Mouse (Mus musculus) embryo, embryonic 10 days (tissue): ENCODE measurements around the gene Trabd2b.

Experiments used
- DNase-seq: peaks from one replicate; pipeline ENCODE4 v3.0.0-alpha.2; 2015; ENCODE audit warnings: low spot score

Gene Trabd2b

DNA sequence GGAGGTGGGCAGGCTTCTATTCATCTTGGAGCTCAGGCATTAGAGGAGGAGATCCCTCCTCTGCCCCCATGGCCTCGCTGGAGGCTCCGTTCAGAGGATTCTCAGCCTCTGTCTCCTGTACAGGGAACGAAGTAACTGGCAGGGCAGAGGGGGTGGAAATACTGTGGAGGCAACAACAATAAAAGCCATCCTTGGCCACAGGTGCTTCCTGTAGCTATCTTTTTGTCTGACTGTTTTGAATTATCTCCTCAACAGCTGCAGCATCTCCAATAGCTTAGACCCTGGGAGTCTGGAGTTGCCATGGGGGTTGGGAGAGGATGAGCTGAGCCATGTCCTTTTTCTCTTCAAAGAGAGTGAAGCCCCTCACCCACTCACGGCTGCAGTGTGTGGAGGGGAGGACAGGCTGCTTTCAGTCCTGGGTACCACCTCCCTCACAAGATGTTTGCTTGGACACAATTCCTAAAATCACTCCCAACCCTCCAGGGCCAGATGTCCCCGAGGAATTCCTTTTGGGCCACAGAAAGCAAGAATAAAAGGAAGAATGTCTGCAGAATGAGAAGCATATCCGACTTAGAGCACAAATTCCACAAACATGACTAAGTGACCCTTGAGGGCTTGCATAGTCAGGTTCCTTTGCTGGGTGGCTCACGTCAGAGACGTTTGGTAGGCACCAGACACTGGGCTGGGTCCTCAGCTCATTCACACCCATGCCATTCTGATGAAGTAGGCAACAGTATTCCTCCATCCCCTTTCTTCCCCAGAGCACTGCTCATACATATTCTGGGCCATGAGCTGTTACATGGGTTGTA is 194.9 kb downstream of the Trabd2b start:
- no peak for DNase-seq

DNA sequence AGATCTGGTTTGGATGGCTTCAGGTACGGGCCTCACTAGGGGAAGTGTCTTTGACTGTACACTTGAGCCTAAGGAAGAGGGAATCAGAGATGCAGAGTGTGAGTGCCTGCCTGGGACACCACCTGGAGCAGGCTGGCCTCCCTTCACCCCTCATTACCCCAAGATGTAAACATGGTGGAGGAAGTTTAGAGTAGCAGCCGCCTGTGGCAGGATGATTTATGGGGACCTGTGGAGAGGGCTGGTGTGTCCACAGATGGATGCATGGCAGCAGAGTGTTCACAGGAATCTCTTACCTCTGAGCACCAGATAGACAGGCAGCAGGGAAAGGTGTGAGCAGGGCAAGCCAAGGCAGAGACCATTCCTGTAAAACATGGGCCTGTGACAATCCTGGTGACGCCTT is 199.1 kb downstream of the Trabd2b start:
- DNase-seq = peak; percentile 22

DNA sequence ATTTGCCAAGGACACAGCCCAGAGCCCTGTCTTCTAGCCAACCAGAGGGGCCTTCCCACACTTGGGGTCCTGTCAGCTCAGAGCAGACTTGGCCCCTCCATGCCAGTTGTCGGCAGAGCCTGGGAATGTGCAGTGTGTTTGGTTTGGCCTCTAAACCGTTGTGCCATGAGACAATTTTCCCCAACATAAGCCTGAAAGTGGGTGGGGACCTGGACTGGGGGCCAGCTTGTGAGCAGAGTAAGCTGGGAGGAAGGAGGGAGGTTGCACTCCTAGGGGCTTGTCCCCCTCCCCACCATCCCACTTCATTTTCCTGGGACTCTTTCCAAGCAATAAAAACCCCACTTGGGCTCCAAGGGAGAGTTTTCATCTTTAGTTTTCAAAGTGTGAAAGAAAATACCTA is 201.3 kb downstream of the Trabd2b start:
- no peak for DNase-seq

DNA sequence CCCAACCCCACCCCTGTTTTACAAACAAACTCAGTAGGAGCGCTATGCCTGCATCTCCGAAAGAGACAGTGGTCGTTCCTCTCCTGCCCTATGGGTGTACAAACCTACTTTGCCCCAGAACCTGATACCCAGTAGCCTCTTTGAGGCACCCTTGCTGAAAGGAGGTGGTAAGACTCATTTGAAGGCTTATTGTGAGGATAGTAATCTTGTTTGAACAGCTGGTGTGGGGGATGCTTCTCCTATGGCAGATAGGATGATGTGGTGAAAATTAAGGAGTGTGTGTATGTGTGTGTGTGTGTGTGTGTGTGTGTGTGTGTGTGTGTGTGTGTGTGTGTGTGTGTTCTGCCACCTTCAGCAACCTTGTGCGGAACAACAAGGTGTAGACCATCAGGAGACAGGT is 202.8 kb downstream of the Trabd2b start:
- no peak for DNase-seq

DNA sequence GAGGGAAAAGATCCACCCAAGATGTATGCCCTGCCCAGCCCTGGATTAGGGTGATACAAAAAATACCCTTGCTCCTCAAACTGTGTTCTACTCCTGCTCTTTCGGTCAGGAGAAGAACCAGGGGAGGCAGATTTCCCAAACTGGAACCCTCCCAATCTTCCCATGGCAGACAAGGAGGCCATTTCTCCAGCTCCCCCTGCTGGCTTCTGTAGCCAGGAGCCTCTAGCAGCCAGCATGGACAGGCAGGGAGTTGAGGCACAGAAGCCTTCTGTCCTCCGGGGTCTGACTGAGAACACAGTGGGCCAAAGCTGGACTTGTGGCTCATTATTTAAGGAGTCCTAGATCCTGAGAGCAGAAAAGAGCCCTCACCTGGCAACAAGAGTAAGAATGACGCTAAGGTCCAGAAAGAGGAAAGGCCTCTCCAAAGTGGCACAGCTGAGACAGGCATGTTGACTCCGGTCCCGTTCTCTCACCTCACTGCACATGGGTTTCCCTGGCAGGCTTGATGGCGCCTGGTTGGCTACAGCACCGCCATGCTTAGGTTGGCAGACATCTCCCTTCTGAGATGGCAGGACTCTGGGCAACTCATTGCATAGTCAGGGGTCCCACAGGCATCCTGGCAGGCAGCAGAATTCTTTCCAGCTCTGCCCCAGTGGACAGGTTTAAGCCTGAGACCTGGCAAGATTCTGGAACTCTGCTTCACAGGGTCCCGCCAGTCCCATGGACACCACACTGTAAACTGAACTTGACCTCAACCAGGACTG is 204.8 kb downstream of the Trabd2b start:
- DNase-seq = peak; percentile 38

DNA sequence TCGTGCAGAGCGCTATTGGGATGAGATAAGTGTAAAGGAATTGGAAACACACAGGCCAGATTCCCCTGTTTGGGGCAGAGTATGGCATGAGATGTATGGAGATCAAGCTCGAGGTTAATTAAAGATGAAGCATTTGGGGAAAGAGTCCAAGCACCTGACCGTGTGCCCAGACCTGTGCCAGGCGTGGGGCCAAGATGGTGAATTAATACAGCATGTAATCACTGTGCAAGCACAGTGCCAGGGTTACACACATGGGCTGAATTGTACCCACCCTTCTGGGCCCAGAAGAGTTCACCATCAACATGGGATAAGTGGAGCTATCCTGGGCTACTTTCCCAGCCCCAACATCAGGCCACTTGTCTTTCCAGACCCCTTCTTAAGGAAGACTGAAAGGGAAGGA is 205.5 kb downstream of the Trabd2b start:
- DNase-seq = no peak

DNA sequence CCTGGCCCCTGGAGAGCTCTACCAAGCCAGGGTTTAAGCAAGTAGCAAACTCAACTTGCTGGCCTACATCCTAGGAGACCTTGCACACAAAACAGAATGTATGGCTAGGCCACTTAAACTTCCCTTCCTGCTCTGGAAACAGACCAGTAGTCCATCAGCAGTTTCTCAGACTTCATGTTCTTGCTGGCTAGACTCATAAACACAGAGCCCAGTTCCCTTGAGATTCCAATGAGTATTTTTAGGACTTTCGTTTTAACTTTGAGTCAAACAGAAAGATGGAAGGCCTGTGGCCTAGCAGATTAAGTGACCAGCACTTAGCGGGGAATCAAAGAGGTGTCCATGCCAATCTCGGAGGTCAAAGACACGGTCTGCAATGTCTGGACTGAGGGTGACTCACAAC is 206.3 kb downstream of the Trabd2b start:
- DNase-seq = no peak

DNA sequence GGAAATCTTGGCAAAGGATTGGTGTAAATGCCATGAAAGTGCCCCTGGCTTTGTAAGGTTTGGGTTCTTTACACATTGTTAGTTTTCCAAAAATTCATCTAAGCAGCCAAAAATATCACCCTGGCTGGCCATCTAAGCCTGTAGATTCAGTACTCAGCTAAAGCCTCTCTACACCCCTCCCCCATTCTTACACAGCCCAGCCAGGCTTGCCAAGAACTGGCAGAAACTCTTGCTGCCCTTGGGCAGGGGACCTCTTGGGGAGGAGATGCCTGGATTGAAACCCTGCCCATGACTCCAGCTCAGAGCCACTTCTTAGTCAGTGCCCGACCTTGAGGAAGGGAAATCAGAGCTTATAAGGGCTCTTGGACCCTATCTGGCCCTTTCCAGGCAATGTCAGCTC is 207.6 kb downstream of the Trabd2b start:
- DNase-seq = no peak

DNA sequence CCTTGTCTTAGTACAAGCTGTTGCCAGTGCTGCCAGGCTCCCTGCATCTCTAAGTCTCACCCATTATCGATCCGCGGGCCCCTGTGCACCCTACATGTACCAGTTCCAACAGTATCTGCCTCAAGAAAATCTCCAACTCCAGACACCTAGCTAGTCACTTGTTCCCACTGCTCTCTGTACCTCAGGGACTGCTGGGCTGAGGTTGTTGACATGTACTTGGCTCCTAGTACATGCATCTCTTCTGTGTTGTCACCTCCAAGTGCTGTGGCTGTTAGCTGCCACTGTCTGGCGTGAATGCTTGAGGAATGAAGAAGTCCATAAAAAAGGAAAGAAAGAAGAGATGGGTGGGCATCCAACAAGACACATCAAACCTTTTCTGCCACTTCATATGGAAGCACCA is 209.2 kb downstream of the Trabd2b start:
- no peak for DNase-seq

DNA sequence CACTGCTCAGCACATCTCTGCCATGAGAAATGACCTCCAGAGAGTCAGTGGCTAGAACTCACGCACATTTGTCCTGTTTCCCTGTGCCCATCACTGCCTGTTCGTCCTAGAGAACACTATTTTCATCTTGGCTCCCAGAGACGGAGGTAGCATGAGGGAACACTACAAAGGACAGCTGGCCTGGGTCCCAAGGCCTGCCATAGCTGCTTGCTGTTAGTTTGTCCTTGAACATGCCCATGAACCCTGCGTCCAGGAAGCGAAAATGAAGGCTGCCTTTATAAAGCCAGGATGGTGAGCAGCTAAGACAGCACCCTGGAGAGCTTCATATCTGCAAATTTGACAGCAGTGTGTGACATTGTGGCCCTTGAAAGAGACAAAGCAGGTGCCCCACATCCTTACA is 216.4 kb downstream of the Trabd2b start:
- DNase-seq = no peak

DNA sequence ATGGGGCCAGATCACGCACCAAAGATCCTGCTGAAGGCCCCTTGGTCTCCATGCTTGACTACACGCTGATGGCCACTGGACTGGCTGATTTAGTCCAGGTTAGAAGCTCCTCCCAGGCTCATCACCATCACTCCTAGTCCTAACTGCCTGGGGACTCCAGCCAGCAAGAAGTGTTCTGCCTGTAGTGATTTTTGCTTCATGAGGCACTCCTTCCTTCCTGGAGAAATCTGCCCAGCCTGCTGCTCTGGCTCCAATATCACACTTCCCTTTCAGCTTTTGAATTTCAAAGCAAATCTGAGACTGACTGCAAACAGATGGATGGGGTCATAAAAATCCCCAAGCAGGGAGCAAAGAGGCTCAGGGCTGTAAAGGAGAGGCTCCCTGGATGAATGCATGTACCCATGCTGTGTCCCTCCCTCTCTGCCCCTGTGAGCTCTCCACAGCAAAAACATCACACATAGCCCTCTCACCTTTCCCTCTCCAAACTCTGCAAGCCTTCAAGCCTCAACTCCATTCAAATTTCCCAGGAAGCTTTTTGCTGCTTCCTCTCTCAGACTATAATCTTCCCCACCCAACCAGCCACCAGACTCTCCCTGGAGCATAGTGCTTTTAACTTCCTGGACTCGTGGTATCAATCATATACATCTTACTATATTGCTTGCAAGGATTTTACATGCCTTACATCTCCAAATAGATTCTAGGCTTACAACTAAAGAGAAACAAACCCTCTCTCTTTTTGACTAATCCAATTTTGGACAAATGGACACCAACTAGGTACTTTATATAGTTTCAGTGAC is 217.8 kb downstream of the Trabd2b start:
- DNase-seq = peak; percentile 47

DNA sequence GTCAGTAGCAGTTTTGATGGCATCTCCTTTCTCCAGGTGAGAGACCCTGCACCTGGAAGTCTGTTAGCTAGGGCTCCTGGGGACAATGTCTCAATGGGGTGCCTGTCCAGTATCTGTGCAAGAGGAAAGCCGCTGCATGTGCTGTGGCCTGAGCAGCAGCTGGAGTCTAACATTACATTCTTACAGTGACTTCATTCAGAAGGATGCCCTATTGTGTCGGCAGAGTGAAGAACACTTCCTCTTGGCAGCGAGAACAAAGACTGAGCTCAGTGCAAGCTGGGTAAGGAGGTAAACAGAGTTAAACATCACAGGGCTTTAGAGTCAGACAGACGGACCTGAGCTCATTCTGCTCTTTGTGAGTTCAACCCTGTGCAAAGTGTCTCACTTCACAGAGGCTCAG is 218.8 kb downstream of the Trabd2b start:
- peak; percentile 51 for DNase-seq

DNA sequence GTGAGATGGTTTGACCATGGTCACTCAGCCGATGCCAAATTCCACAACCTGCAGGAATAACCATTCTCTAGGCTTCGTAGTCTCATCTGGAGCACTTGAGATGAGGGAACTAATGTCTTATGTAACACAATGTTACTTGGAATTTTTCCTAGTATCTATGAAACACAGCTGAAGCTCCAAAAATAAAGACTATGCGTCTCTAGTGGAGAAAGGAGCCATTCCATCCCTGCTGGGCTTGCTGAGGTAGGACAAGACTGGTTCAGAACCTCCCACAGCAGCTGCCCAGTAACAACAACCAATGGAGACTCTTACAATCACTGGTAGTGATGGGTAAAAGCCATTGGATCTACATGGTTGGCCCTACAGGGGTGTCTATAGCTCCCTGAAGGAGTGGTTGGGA is 219.4 kb downstream of the Trabd2b start:
- no peak for DNase-seq

DNA sequence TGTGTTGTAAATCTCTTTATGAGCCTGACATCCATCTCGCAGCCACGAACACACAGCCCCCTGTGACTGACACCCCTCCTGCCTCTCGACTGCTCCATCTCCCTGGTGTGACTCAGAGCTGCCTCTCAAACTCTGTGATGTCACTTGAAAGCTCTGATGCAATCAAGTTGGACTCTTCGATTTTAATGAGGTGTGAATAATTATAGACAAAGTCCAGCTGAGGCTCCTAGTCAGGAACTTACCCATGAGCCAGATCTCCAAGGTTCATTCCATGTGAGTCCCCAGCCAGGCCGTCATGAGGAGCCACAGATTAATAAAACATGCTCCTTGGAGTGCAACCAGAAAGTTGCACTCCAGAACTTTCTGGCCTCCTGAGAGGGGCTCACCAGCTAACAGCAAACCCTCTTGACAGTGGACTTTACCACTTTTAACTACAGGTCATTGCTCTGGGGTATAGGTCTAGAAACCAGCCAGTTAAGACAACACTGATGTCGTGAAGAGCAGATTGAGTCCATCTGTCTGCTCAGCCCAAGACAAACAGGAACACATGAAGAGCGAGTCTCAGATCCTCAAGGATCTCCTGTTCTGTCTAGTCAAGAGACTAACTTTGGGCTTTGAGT is 221.3 kb downstream of the Trabd2b start:
- no peak for DNase-seq

DNA sequence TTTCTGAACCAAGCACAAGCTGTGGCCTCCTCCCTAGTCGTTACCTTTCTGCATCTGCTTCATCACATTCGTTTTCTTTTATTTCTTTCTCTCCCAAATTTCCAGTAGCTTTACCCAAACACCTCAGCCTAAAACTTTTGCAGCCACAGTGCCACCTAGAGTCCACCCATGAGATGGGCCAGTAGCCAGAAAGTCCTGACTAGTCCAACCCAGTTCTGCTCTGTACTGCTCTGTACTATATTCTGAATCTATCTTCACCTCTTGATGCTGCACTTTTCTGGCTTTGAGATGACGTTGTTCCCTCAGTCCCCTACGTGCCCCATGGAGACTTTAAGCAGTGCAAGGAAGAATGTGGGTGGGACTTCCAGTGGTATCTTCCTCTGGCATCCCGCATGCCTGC is 229.4 kb downstream of the Trabd2b start:
- DNase-seq = peak; percentile 70

DNA sequence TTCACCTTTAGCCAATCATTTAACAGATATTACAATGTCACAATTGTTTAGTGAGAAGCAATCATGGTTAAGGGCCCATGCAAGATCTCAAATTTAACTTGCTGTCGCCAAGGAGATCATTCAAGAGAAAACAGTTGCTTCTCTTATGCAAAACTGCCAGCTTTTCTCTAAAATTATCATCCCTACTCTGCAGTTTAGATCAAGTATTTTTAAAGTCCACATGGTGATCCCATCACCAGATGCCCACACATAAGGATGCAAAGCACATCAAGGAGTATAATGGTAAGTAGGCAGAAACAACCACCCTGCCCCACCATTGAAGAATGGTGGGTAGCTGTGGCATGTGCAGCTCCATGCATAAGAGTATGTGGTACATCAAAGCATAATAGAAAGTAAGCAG is 229.8 kb downstream of the Trabd2b start:
- no peak for DNase-seq

DNA sequence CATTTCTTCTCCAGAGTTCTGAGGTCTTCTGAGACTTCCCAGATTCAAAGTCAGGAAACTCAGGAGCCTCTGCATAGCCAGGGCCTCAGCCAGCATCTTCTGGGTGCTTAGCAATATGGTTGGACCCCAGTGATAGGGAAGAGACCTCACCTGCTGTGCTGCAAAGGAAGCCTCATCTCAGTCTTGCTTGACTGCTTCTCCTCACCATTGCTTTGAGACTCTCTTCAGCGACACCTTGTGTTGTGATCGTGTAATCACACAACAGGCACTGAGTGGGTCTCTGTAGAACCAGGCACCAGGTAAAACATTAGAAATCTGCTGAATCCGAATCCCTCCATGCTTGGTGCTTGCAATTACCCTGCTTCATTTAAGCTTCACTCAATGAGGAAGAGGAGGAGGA is 230.6 kb downstream of the Trabd2b start:
- peak; percentile 83 for DNase-seq

DNA sequence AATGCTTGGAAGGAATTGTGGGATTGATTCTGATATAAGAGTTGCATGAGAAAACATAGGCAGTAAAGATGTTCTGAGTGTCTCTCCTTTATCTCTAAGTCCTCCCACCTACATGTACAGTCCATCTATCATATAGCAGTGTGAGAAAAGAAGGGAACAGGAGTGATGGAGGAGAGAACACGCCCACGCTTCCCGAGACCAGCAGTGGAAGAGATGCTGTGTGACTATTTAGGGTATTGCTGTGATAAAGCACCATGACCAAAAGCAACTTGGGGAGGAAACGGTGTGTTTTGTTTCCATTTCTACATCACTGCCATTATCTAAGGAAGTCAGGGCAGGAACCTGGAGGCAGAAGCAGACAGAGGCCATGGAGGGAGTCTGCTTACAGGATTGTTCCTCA is 235.9 kb downstream of the Trabd2b start:
- DNase-seq = no peak

DNA sequence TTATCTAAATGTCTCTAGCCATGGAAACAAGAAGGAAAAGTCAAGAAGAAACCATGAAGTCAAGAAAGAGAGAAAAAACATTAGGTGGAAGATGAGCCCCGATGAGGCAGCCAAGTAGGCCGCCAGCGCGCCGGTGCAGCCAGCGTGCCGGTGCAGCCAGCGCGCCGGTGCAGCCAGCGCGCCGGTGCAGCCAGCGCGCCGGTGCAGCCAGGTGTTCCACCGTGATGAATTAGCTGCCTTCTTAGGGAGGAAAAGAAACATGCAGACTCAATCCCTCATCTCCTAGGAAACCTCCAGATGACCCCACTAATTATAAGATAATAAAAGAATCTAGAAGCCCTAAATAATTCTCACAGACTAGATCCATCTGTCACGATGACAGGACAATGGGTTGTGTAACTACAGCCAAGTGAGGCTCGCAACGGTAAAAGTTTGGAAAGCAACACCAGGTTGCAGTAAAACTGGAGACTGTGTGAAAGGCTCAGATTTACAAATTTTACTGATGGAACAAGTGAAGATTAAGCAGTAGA is 237.2 kb downstream of the Trabd2b start:
- peak; percentile 52 for DNase-seq

DNA sequence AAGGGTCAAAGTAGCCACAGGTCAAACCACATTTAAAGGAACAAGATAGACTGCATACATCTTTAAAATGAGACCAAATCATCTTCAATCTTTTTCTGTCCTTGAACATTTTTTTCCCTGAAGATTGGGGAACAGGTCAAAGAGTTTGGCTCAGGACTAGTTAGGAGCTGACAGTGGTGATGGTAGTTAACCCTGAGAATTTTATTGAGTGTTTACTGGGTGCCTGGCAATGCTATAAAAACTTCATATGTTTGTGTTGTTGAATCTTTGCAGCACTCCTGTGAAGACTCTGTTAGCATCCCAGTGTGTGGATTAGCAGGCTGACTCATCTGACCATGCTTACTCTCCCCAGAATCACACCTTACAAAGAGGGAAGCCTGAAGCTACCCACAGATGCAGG is 238.8 kb downstream of the Trabd2b start:
- DNase-seq = no peak

DNA sequence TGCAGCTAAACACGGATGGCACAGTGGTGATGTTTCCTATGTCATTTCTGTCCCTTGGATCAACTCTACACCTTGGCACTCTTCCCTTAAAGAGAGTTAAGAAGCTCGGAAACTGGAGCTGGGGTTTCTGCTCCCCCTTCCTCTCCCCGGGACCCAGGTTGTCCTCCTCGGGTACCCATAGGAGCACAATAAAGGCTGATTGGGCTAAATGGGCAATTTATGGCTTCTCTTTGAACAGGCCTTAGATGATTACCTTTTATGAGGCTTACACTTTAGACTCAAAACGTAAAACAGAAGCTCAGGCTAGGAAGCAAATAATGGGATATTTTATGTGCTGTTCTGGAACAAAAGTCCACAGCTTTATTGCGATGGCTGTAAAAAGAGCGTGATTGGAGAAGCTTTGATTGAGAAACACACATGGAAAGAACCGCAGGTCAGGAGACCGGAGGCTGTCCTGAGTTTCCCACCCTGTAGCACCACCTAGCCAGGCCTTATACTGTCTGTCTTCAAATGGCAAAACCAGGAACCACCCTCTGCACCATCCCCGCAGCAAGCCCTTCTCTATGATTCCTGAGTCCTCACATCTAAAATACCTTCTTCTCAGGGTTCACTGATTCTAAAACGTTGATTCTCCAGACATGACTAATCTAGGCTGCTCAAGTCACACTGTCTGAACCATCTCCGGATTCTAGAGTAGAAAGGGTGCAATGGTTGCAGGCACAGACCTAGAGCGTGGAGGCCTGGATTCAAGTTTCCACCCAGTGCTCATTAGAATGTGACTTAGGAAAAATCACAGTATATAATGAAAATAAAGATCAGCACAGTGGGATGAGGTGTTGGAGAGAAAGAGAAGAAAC is 240.5 kb downstream of the Trabd2b start:
- no peak for DNase-seq
